Mouse (Mus musculus): ENCODE data around the gene Rybp.

- no peak for TF ChIP-seq CTCF (IDR thresholded peaks at IDR 0.05; ENCODE audit: low read depth, low read length)
- TF ChIP-seq GATA1 (IDR thresholded peaks at IDR 0.05; ENCODE audit: borderline replicate concordance, low read length): no peak
- no peak for TF ChIP-seq POLR2AphosphoS5 (IDR thresholded peaks at IDR 0.05; ENCODE audit: insufficient replicate concordance, low read depth, low read length)
- no peak for TF ChIP-seq TAL1 (conservative IDR thresholded peaks at IDR 0.05; ENCODE audit: low read depth, low read length)
- no peak for TF ChIP-seq GATA2 (IDR thresholded peaks at IDR 0.05; ENCODE audit: borderline replicate concordance, low read depth, low read length)
Observed at GRCm38 (mm10) chr6:100323756-100324430, 36.6 kb upstream of the Rybp start.

Measured in G1E (cell line).